Mouse (Mus musculus) kidney, embryonic 14.5 days (tissue): Measurements from ENCODE around the gene Ccdc173. TPM values are rescaled to one million over a fixed set of nuclear protein-coding genes. Genes with fewer than 3 reads are reported as not detected.
A peak's percentile ranks its signal among the peaks of the same experiment; 100 is the strongest.

ENCODE experiments used
- ATAC-seq: fragments of 200-750 bp; cut with Nextera tagmentation; 2 replicates; pipeline ENCODE4 v1.8.0; 2017; ENCODE audit warnings: moderate number of reproducible peaks, mild to moderate bottlenecking, moderate TSS enrichment, moderate library complexity; ENCODE audit not compliant: low FRiP score, low TSS enrichment
- H3K27ac ChIP-seq: fragments of 300-500 bp; sonication (generic); 2 replicates; pipeline ENCODE4 v1.5.1; 2014; ENCODE audit warnings: low read depth, mild to moderate bottlenecking, low read length, moderate library complexity, mixed read lengths
- H3K27me3 ChIP-seq: fragments of 300-500 bp; sonication (generic); 2 replicates; pipeline ENCODE4 v1.6.1; 2014; ENCODE audit warnings: mild to moderate bottlenecking, low read length; ENCODE audit not compliant: control insufficient read depth, insufficient read depth
- H3K36me3 ChIP-seq: fragments of 300-500 bp; sonication (generic); 2 replicates; pipeline ENCODE4 v1.6.1; 2014; ENCODE audit warnings: low read length, mixed read lengths; ENCODE audit not compliant: control insufficient read depth, insufficient read depth
- H3K4me1 ChIP-seq: fragments of 300-500 bp; sonication (generic); 2 replicates; pipeline ENCODE4 v1.6.1; 2014; ENCODE audit warnings: low read length, mixed read lengths; ENCODE audit not compliant: control insufficient read depth, insufficient read depth
- H3K4me2 ChIP-seq: fragments of 300-500 bp; sonication (generic); replicated peaks from 2 replicates; pipeline ENCODE4 v1.6.1; 2014; ENCODE audit warnings: low read depth, mild to moderate bottlenecking, low read length
- H3K4me3 ChIP-seq: fragments of 300-500 bp; sonication (generic); 2 replicates; pipeline ENCODE4 v1.5.1; 2014; ENCODE audit warnings: mild to moderate bottlenecking, low read length
- H3K9ac ChIP-seq: fragments of 300-500 bp; sonication (generic); 2 replicates; pipeline ENCODE4 v1.6.1; 2014; ENCODE audit warnings: low read depth, mild to moderate bottlenecking, low read length, moderate library complexity
- H3K9me3 ChIP-seq: fragments of 300-500 bp; sonication (generic); 2 replicates; pipeline ENCODE4 v1.6.1; 2016; ENCODE audit warnings: low read length; ENCODE audit not compliant: control insufficient read depth
- WGBS: fragments of 180-500 bp; shearing (Covaris S2); extraction: QIAGEN DNeasy Blood & Tissue Kit; methylation state at CpG from one replicate; pipeline ENCODE4 v1.1.7; 2014; 5-methylcytosine and 5-hydroxymethylcytosine counted together
- polyA plus RNA-seq: library from polyadenylated mRNA; unstranded; fragments of >200 nt; fragmentation: Nextera tagmentation; extraction: Ambion mirVana; gene quantifications from 2 replicates; pipeline ENCODE4 v1.2.1, GENCODE M21; 2014

Gene Ccdc173
- polyA plus RNA-seq: 3.0 and 3.2 TPM in 2 replicates

GRCm38 (mm10) chr2:69789429-69790069 lies at the start of gene Ccdc173, which contains the start of gene Phospho2:
Gene Ccdc173 (minus strand): TSS chr2:69789575.
Gene Phospho2 (plus strand): TSS chr2:69789623.
- Histone ChIP-seq H3K27ac (peak within 1 kb of the TSS; percentile 53; the same call in 1 of the 2 replicates), H3K9me3 (no peaks in the 10 kb centered on the region), H3K4me1 (peaks cover 5% of the 10 kb centered on the region; the same call in 1 of the 2 replicates), H3K27me3 (no peaks in the 10 kb centered on the region), H3K4me2 (peak within 1 kb of the TSS; percentile 87), H3K9ac (peak within 1 kb of the TSS; percentile 81), H3K36me3 (peaks cover 16% of the 10 kb centered on the region; the same call in 1 of the 2 replicates), H3K4me3 (peak within 1 kb of the TSS; percentile 68)
- peak; percentile 96 for ATAC-seq
- WGBS: 1% methylated on average over 48 of the region's 48 CpGs

- H3K4me2 ChIP-seq: no peak overlapping the region
- no peaks in the 10 kb centered on the region for H3K9me3 ChIP-seq
- no peak overlapping the region for H3K4me3 ChIP-seq
- H3K27ac ChIP-seq: no peak overlapping the region
- H3K4me1 ChIP-seq: no peaks in the 10 kb centered on the region
- no peaks in the 10 kb centered on the region for H3K27me3 ChIP-seq
- H3K36me3 ChIP-seq: peaks cover 12% of the 10 kb centered on the region; the same call in 1 of the 2 replicates
- H3K9ac ChIP-seq: no peak overlapping the region
- ATAC-seq: no peak
These were observed 49.3 kb upstream of the Ccdc173 start for GRCm38 (mm10) chr2:69838707-69839106.

DNA sequence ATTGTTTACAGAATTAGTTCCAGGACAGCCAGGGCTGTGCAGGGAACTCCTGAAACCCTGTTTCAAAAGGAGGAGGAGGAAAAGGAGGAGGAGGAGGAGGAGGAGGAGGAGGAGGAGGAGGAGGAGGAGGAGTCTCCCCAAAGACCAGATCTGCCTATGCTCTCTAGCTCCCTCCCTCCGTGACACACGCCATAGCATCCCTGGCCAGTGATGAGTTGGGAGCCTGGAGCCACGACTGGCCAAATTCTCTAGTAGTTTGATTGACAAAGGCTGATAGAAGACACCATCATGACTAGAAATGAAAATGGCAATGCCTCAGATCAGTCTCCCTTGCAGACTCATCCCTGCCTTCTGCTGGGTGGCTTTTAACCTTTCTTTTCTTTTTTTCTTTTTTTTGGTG lies 48.6 kb upstream of the Ccdc173 start:
- Histone ChIP-seq H3K27ac (no peak overlapping the region), H3K4me3 (no peak overlapping the region), H3K9me3 (no peaks in the 10 kb centered on the region), H3K36me3 (peaks cover 18% of the 10 kb centered on the region; the same call in 1 of the 2 replicates), H3K9ac (no peak overlapping the region), H3K4me2 (no peak overlapping the region), H3K4me1 (no peaks in the 10 kb centered on the region), H3K27me3 (no peaks in the 10 kb centered on the region)
- 43% methylated on average over 3 of the region's 3 CpGs for WGBS
- no peak for ATAC-seq

- Histone ChIP-seq H3K4me2 (no peak overlapping the region), H3K27ac (no peak overlapping the region), H3K4me1 (no peaks in the 10 kb centered on the region), H3K36me3 (peaks cover 20% of the 10 kb centered on the region; the same call in 1 of the 2 replicates), H3K27me3 (no peaks in the 10 kb centered on the region), H3K9ac (no peak overlapping the region), H3K4me3 (no peak overlapping the region), H3K9me3 (no peaks in the 10 kb centered on the region)
- 82% methylated on average over 7 of the region's 7 CpGs for WGBS
- ATAC-seq: no peak
These were observed 48.0 kb upstream of the Ccdc173 start for GRCm38 (mm10) chr2:69837244-69837967.

GRCm38 (mm10) chr2:69830116-69830515 lies 40.7 kb upstream of the Ccdc173 start:
- no peak overlapping the region for H3K4me2 ChIP-seq
- H3K4me1 ChIP-seq: no peaks in the 10 kb centered on the region
- H3K9ac ChIP-seq: no peak overlapping the region
- H3K27me3 ChIP-seq: no peaks in the 10 kb centered on the region
- no peak overlapping the region for H3K4me3 ChIP-seq
- no peak for ATAC-seq
- peaks cover 41% of the 10 kb centered on the region for H3K36me3 ChIP-seq
- H3K27ac ChIP-seq: no peak overlapping the region
- WGBS: 91% methylated on average over 8 of the region's 8 CpGs
- H3K9me3 ChIP-seq: no peaks in the 10 kb centered on the region

GRCm38 (mm10) chr2:69829680-69830079 lies 40.3 kb upstream of the Ccdc173 start:
- 87% methylated on average over 2 of the region's 2 CpGs for WGBS
- no peaks in the 10 kb centered on the region for H3K27me3 ChIP-seq
- H3K4me3 ChIP-seq: no peak overlapping the region
- no peaks in the 10 kb centered on the region for H3K4me1 ChIP-seq
- H3K27ac ChIP-seq: no peak overlapping the region
- H3K9ac ChIP-seq: no peak overlapping the region
- H3K4me2 ChIP-seq: no peak overlapping the region
- no peaks in the 10 kb centered on the region for H3K9me3 ChIP-seq
- ATAC-seq: no peak
- H3K36me3 ChIP-seq: peaks cover 45% of the 10 kb centered on the region

DNA sequence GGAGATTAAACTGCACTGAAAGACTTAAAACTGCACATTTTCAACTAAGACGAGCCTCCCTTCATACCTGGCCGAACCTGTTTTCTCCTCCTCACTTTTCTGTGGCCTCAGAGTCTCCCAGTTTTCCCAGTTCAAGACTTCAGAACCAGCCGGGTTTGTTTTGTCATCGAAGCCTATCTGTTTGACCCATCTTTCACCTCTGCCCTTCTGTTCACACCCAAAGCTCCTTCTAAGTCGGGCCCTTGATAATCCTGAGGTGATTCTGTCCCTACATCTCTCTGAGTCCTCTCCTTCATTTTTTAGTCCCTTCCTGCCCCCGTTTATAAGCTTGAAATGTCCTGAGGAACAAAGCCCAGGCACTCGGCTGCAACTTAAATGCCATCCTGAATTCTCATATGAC lies 38.7 kb upstream of the Ccdc173 start:
- Histone ChIP-seq H3K4me2 (no peak overlapping the region), H3K4me1 (no peaks in the 10 kb centered on the region), H3K27ac (no peak overlapping the region), H3K27me3 (no peaks in the 10 kb centered on the region), H3K9me3 (no peaks in the 10 kb centered on the region), H3K4me3 (no peak overlapping the region), H3K36me3 (peaks cover 44% of the 10 kb centered on the region), H3K9ac (no peak overlapping the region)
- ATAC-seq: no peak
- WGBS: 33% methylated on average over 7 of the region's 7 CpGs

- no peak overlapping the region for H3K4me2 ChIP-seq
These were observed 37.0 kb upstream of the Ccdc173 start for GRCm38 (mm10) chr2:69826380-69826779.

DNA sequence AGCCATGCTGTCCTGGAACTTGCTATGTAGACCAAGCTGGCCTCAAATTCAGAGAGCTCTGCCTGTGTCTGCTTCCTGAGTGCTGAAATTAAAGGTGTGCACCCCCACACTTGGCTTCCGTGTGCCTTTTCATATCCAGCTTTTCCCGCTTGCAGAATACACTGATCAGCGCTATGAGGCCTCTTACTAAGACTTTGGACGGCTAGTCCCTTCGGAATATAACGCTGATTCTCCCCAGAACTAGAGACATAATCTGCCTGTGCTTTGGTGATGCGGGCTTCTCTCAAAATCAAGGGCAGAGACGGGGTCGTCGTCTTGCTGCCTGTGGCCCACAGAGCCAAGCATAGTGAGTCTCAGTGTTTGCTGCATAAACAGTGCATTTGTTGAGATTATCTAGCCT lies 36.5 kb upstream of the Ccdc173 start:
- no peak overlapping the region for H3K4me2 ChIP-seq
- peaks cover 34% of the 10 kb centered on the region for H3K36me3 ChIP-seq
- H3K4me3 ChIP-seq: no peak overlapping the region
- H3K27me3 ChIP-seq: no peaks in the 10 kb centered on the region
- no peak overlapping the region for H3K27ac ChIP-seq
- no peaks in the 10 kb centered on the region for H3K4me1 ChIP-seq
- no peak overlapping the region for H3K9ac ChIP-seq
- WGBS: 82% methylated on average over 10 of the region's 10 CpGs
- ATAC-seq: no peak
- H3K9me3 ChIP-seq: no peaks in the 10 kb centered on the region

More at GRCm38 (mm10) chr2:69826380-69826779, 37.0 kb upstream of the Ccdc173 start:
- H3K4me1 ChIP-seq: no peaks in the 10 kb centered on the region
- H3K27ac ChIP-seq: no peak overlapping the region
- 38% methylated on average over 2 of the region's 2 CpGs for WGBS
- H3K9me3 ChIP-seq: no peaks in the 10 kb centered on the region
- peaks cover 39% of the 10 kb centered on the region for H3K36me3 ChIP-seq
- no peak overlapping the region for H3K9ac ChIP-seq
- no peak for ATAC-seq
- H3K4me3 ChIP-seq: no peak overlapping the region
- H3K27me3 ChIP-seq: no peaks in the 10 kb centered on the region
